Mouse (Mus musculus) heart, embryonic 11.5 days (tissue): Measurements from ENCODE around the gene Cfap58. TPM values are rescaled to one million over a fixed set of nuclear protein-coding genes. Genes with fewer than 3 reads are reported as not detected.

Source experiments
- microRNA-seq: library from miRNA; unstranded; fragments of <30 nt; microRNA quantifications from one replicate; pipeline ENCODE4, GENCODE M21; 2016; ENCODE audit warnings: borderline number of aligned reads
- polyA plus RNA-seq: library from polyadenylated mRNA; unstranded; fragments of >200 nt; fragmentation: Nextera tagmentation; extraction: Ambion mirVana; gene quantifications from 2 replicates; pipeline ENCODE4 v1.2.1, GENCODE M21; 2014

Cfap58 gene
- polyA plus RNA-seq, 1 experiment from 2014 or later, result 0.16 TPM

Small RNAs within 50 kb of the gene (microRNA-seq; reads per million reads assigned to microRNA genes)
- not detected for gene Gm22240

Other genes with a start within 250 kb of the Cfap58 start
- gene Col17a1, start 245.6 kb upstream of the Cfap58 start, polyA plus RNA-seq, result 0.41 and 0.44 TPM in 2 replicates
- 258 and 274 TPM in 2 replicates for gene Sfr1, start 206.0 kb upstream of the Cfap58 start, polyA plus RNA-seq
- 82.6 and 84.0 TPM in 2 replicates for gene Gsto1, start 82.7 kb upstream of the Cfap58 start, polyA plus RNA-seq
- 0.82 and 1.3 TPM in 2 replicates for gene Gsto2, start 72.1 kb upstream of the Cfap58 start, polyA plus RNA-seq
- gene Cfap43, start 18.4 kb upstream of the Cfap58 start, polyA plus RNA-seq, result 0.08 TPM in 1 of 2 replicates, not detected in the other
- 13.2 and 16.9 TPM in 2 replicates for gene Itprip, start 18.4 kb upstream of the Cfap58 start, polyA plus RNA-seq